Mouse (Mus musculus): Measurements from ENCODE around the gene Nrp2. TPM values are rescaled to one million over a fixed set of nuclear protein-coding genes. Genes with fewer than 3 reads are reported as not detected.

Gene Nrp2
- polyA plus RNA-seq, 1 experiment from 2014 or later = 39.9 TPM

GRCm38 (mm10) chr1:62860788-62861187, 157.7 kb downstream of the Nrp2 start:
- no peak overlapping the region for H3K4me2 ChIP-seq (replicated peaks; ENCODE audit: low read depth, low read length)
- no peaks in the 10 kb centered on the region for H3K27me3 ChIP-seq (ENCODE audit: control insufficient read depth, insufficient read depth, low read length)
- 16% methylated on average over 5 of the region's 5 CpGs for WGBS
- ATAC-seq (ENCODE audit: insufficient number of reproducible peaks, insufficient read depth, low FRiP score, low read depth) = no peak
- H3K9me3 ChIP-seq (ENCODE audit: control insufficient read depth, low read depth, low read length) = no peaks in the 10 kb centered on the region
- H3K27ac ChIP-seq (ENCODE audit: low read length) = no peak overlapping the region
- H3K4me3 ChIP-seq (ENCODE audit: low read depth, low read length) = no peak overlapping the region
- no peak overlapping the region for H3K9ac ChIP-seq (replicated peaks; ENCODE audit: low read depth, low read length)
- H3K36me3 ChIP-seq (ENCODE audit: control insufficient read depth, insufficient read depth, low read length) = no peaks in the 10 kb centered on the region
- peaks cover 6% of the 10 kb centered on the region; the same call in 1 of the 2 replicates for H3K4me1 ChIP-seq (ENCODE audit: control insufficient read depth, insufficient read depth, low read length)
